Mouse (Mus musculus) liver, embryonic 12.5 days (tissue): ENCODE results near the gene Aars. TPM values are rescaled to one million over a fixed set of nuclear protein-coding genes. Genes with fewer than 3 reads are reported as not detected.
"Not testable (repeated sequence)": the region's sequence is repeated elsewhere in the genome, so short reads cannot be mapped to it uniquely, and the experiment has no call there.

Experiments used
- ATAC-seq: fragments of 200-750 bp; cut with Nextera tagmentation; 2 replicates; pipeline ENCODE4 v1.8.0; 2017; ENCODE audit warnings: moderate number of reproducible peaks, mild to moderate bottlenecking, moderate library complexity
- H3K27ac ChIP-seq: fragments of 300-500 bp; sonication (generic); 2 replicates; pipeline ENCODE4 v1.5.1; 2016; ENCODE audit warnings: mild to moderate bottlenecking
- H3K27me3 ChIP-seq: fragments of 300-500 bp; sonication (generic); replicated peaks from 2 replicates; pipeline ENCODE4 v1.6.1; 2016; ENCODE audit warnings: mild to moderate bottlenecking, moderate library complexity
- H3K36me3 ChIP-seq: fragments of 300-500 bp; sonication (generic); 2 replicates; pipeline ENCODE4 v1.6.1; 2016; ENCODE audit warnings: mild to moderate bottlenecking, moderate library complexity
- H3K4me1 ChIP-seq: fragments of 300-500 bp; sonication (generic); 2 replicates; pipeline ENCODE4 v1.6.1; 2016
- H3K4me2 ChIP-seq: fragments of 300-500 bp; sonication (generic); 2 replicates; pipeline ENCODE4 v1.6.1; 2016; ENCODE audit warnings: mild to moderate bottlenecking, moderate library complexity
- H3K4me3 ChIP-seq: fragments of 300-500 bp; sonication (generic); 2 replicates; pipeline ENCODE4 v1.5.1; 2016; ENCODE audit warnings: mild to moderate bottlenecking, moderate library complexity
- H3K9ac ChIP-seq: fragments of 300-500 bp; sonication (generic); 2 replicates; pipeline ENCODE4 v1.6.1; 2016; ENCODE audit warnings: mild to moderate bottlenecking, moderate library complexity
- H3K9me3 ChIP-seq: fragments of 300-500 bp; sonication (generic); replicated peaks from 2 replicates; pipeline ENCODE4 v1.6.1; 2016; ENCODE audit warnings: mild to moderate bottlenecking, moderate library complexity
- WGBS: fragments of 180-500 bp; shearing (Covaris S2); methylation state at CpG from one replicate; pipeline ENCODE4 v1.1.7; 2016; ENCODE audit not compliant: insufficient replicate concordance; 5-methylcytosine and 5-hydroxymethylcytosine counted together
- polyA plus RNA-seq: library from polyadenylated mRNA; unstranded; fragments of >200 nt; fragmentation: Nextera tagmentation; extraction: Ambion mirVana; gene quantifications from 2 replicates; pipeline ENCODE4 v1.2.1, GENCODE M21; 2016

The Aars gene
- polyA plus RNA-seq, 1 experiment from 2014 or later: 82.8 TPM

- no peaks in the 10 kb centered on the region for H3K9me3 ChIP-seq
- H3K9ac ChIP-seq: peak within 1 kb of the TSS; percentile 95
- H3K36me3 ChIP-seq: peaks cover 58% of the 10 kb centered on the region
- ATAC-seq: peak; percentile 91
- H3K4me3 ChIP-seq: peak within 1 kb of the TSS; percentile 77
- H3K4me1 ChIP-seq: peaks cover 59% of the 10 kb centered on the region
- no peaks in the 10 kb centered on the region for H3K27me3 ChIP-seq
- under 1% methylated on average over 68 of the region's 68 CpGs for WGBS
- peak within 1 kb of the TSS; percentile 85 for H3K27ac ChIP-seq
- H3K4me2 ChIP-seq: peak within 1 kb of the TSS; percentile 99
These were observed 23.3 kb downstream of the Aars start, which contains the start of gene Exosc6 for GRCm38 (mm10) chr8:111056158-111056663. TSS of gene Exosc6 (plus strand) at chr8:111056339.

- H3K9me3 ChIP-seq: no peaks in the 10 kb centered on the region
- peak overlapping the region; percentile 85 for H3K27ac ChIP-seq
- peaks cover 65% of the 10 kb centered on the region for H3K4me1 ChIP-seq
- peak overlapping the region; percentile 77 for H3K4me3 ChIP-seq
- H3K4me2 ChIP-seq: peak overlapping the region; percentile 99
- peak overlapping the region; percentile 95 for H3K9ac ChIP-seq
- H3K27me3 ChIP-seq: no peaks in the 10 kb centered on the region
- ATAC-seq: peak; percentile 54
- WGBS: under 1% methylated on average over 63 of the region's 63 CpGs
- peaks cover 52% of the 10 kb centered on the region for H3K36me3 ChIP-seq
These were observed 23.8 kb downstream of the Aars start for GRCm38 (mm10) chr8:111056691-111057293.

- 41% methylated on average over 2 of the region's 2 CpGs for WGBS
- Histone ChIP-seq H3K4me3 (no peak overlapping the region), H3K27me3 (no peaks in the 10 kb centered on the region; the same call in 1 of the 2 replicates), H3K4me2 (no peak overlapping the region), H3K27ac (no peak overlapping the region), H3K36me3 (peaks cover 30% of the 10 kb centered on the region), H3K9ac (no peak overlapping the region; the same call in 1 of the 2 replicates), H3K9me3 (no peaks in the 10 kb centered on the region), H3K4me1 (peaks cover 79% of the 10 kb centered on the region)
- ATAC-seq: no peak
These were observed 26.1 kb downstream of the Aars start for GRCm38 (mm10) chr8:111058946-111059572.

DNA sequence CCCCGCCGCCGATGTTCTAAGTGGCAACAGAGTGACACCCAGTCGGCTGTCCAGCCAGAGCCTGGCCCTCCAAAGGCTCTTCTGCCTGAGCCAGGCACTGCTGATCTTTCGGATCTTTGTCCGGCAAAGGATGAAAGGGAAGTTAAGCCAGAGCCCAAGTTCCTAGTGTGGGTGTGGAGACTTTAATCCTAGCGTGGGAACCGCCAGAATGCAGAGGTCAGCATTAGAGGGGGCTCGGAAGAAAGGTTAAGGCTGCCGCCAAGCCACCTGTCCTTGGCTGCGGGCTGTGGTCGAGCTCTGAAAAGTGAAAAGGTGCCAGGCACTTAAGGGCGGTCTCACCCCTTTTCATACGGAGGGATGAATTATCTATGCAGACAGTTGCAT is 28.7 kb downstream of the Aars start:
- H3K4me1 ChIP-seq: peaks cover 62% of the 10 kb centered on the region
- no peaks in the 10 kb centered on the region for H3K9me3 ChIP-seq
- H3K4me3 ChIP-seq: peak overlapping the region; percentile 70
- H3K9ac ChIP-seq: peak overlapping the region; percentile 69
- H3K4me2 ChIP-seq: peak overlapping the region; percentile 85
- H3K27ac ChIP-seq: peak overlapping the region; percentile 2; the same call in 1 of the 2 replicates
- WGBS: 2% methylated on average over 14 of the region's 14 CpGs
- 0 out of 2 replicates have a peak, but pooled peaks have one; percentile 0 for ATAC-seq
- H3K36me3 ChIP-seq: peaks cover 11% of the 10 kb centered on the region
- peaks cover 11% of the 10 kb centered on the region for H3K27me3 ChIP-seq

- peak overlapping the region; percentile 85 for H3K4me2 ChIP-seq
- peaks cover 57% of the 10 kb centered on the region for H3K4me1 ChIP-seq
- H3K4me3 ChIP-seq: peak overlapping the region; percentile 70
- peak overlapping the region; percentile 2; the same call in 1 of the 2 replicates for H3K27ac ChIP-seq
- peak overlapping the region; percentile 69 for H3K9ac ChIP-seq
- WGBS: under 1% methylated on average over 27 of the region's 27 CpGs
- H3K27me3 ChIP-seq: peaks cover 14% of the 10 kb centered on the region
- no peaks in the 10 kb centered on the region for H3K9me3 ChIP-seq
- peaks cover 11% of the 10 kb centered on the region for H3K36me3 ChIP-seq
- ATAC-seq: peak; percentile 81
These were observed 29.3 kb downstream of the Aars start for GRCm38 (mm10) chr8:111062072-111062757.

GRCm38 (mm10) chr8:111062893-111063292 is 29.9 kb downstream of the Aars start:
- Histone ChIP-seq H3K4me1 (peaks cover 50% of the 10 kb centered on the region), H3K4me3 (peak overlapping the region; percentile 70)
- ATAC-seq: no peak

DNA sequence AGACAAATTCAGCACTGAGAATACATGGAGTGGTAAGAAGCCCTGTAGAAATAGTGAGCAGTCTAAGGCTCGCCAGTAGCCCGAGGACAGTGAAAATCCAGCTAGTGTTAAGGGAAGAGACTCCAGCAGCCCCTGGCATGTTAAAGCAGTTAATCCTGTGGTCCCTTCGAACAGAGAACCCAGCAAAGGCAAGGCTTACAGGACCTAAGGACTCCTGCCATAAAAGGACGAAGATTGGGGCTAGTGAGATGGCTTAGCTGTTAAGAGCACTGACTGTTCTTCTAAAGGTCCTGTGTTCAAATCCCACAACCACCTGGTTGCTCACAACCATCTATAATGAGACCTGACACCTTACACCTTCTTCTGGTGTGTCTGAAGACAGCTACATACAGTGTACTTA is 33.4 kb downstream of the Aars start:
- Histone ChIP-seq H3K9me3 (no peaks in the 10 kb centered on the region), H3K9ac (no peak overlapping the region), H3K4me3 (no peak overlapping the region), H3K4me2 (no peak overlapping the region), H3K27ac (no peak overlapping the region), H3K27me3 (peaks cover 24% of the 10 kb centered on the region), H3K4me1 (peaks cover 25% of the 10 kb centered on the region), H3K36me3 (no peaks in the 10 kb centered on the region)
- ATAC-seq: no peak
- 51% methylated on average over 4 of the region's 4 CpGs for WGBS

More at GRCm38 (mm10) chr8:111062893-111063292, 29.9 kb downstream of the Aars start:
- peak overlapping the region; percentile 85 for H3K4me2 ChIP-seq
- peaks cover 16% of the 10 kb centered on the region for H3K27me3 ChIP-seq
- H3K36me3 ChIP-seq: peaks cover 5% of the 10 kb centered on the region
- H3K27ac ChIP-seq: no peak overlapping the region
- no peaks in the 10 kb centered on the region for H3K9me3 ChIP-seq
- 41% methylated on average over 2 of the region's 2 CpGs for WGBS
- peak overlapping the region; percentile 69; the same call in 1 of the 2 replicates for H3K9ac ChIP-seq

GRCm38 (mm10) chr8:111067439-111067838 is 34.5 kb downstream of the Aars start:
- peaks cover 15% of the 10 kb centered on the region; the same call in 1 of the 2 replicates for H3K4me1 ChIP-seq
- H3K4me2 ChIP-seq: no peak overlapping the region
- no peak overlapping the region for H3K4me3 ChIP-seq
- ATAC-seq: no peak
- H3K9ac ChIP-seq: no peak overlapping the region
- WGBS: 25% methylated on average over 10 of the region's 10 CpGs
- no peaks in the 10 kb centered on the region for H3K9me3 ChIP-seq
- H3K27me3 ChIP-seq: peaks cover 28% of the 10 kb centered on the region
- H3K36me3 ChIP-seq: no peaks in the 10 kb centered on the region
- no peak overlapping the region for H3K27ac ChIP-seq

DNA sequence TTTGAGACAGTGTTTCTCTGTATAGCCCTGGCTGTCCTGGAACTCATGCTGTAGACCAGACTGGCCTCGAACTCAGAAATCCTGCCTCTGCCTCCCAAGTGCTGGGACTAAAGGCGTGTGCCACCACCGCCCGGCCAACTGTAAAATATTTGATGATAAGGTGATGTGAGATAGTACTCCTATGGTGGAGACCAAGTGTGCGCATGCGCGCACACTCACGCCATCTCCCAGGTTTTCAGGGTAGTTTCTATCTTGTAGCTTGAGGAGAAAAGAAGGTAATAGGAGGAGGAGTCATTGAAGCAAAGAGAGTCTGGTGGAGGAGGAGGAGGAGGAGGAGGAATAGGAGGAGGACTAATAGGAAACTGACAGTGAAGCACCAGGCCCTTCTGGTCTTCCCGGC is 35.7 kb downstream of the Aars start:
- not testable (repeated sequence) for H3K27ac ChIP-seq, H3K4me2 ChIP-seq, H3K4me3 ChIP-seq, ATAC-seq, H3K4me1 ChIP-seq, H3K9ac ChIP-seq, H3K9me3 ChIP-seq, H3K36me3 ChIP-seq
- WGBS: 71% methylated on average over 9 of the region's 9 CpGs
- peaks cover 28% of the 10 kb centered on the region for H3K27me3 ChIP-seq

- H3K4me2 ChIP-seq: no peak overlapping the region
- H3K4me3 ChIP-seq: no peak overlapping the region
- H3K36me3 ChIP-seq: no peaks in the 10 kb centered on the region
- H3K9ac ChIP-seq: no peak overlapping the region
- H3K27ac ChIP-seq: no peak overlapping the region
- 0 out of 2 replicates have a peak, but pooled peaks cover 7% of the 10 kb centered on the region for H3K9me3 ChIP-seq
- no peak for ATAC-seq
- 69% methylated on average over 3 of the region's 3 CpGs for WGBS
- H3K27me3 ChIP-seq: 0 out of 2 replicates have a peak, but pooled peaks cover 6% of the 10 kb centered on the region
- H3K4me1 ChIP-seq: no peaks in the 10 kb centered on the region
These were observed 43.0 kb downstream of the Aars start for GRCm38 (mm10) chr8:111075926-111076325.

DNA sequence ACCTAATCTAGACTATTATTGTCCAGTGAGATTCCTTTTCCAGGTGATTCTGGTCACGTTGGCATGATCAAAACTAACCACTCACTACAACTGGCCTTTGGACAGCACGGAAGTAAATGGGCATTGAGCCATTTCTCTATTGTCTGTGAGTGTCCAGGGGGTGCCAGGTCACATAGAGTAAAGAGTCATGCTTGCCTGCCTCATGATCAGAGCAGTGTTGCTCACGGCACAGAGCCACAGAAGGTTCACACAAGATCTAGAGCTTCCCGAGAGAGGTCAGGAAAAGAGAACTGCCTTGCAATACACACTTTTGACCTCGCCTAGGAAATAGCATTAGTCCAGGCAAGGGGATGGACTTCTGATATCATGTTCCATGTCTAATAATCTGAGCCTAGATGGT is 46.5 kb downstream of the Aars start:
- Histone ChIP-seq H3K36me3 (no peaks in the 10 kb centered on the region), H3K9me3 (no peaks in the 10 kb centered on the region), H3K4me2 (no peak overlapping the region), H3K4me3 (no peak overlapping the region), H3K27me3 (peaks cover 17% of the 10 kb centered on the region; the same call in 1 of the 2 replicates), H3K27ac (no peak overlapping the region), H3K9ac (no peak overlapping the region), H3K4me1 (no peaks in the 10 kb centered on the region)
- ATAC-seq: no peak
- WGBS: 60% methylated on average over 5 of the region's 5 CpGs
